ENCODE assay signal across 9 mouse cellular contexts in the genomic region with DNA sequence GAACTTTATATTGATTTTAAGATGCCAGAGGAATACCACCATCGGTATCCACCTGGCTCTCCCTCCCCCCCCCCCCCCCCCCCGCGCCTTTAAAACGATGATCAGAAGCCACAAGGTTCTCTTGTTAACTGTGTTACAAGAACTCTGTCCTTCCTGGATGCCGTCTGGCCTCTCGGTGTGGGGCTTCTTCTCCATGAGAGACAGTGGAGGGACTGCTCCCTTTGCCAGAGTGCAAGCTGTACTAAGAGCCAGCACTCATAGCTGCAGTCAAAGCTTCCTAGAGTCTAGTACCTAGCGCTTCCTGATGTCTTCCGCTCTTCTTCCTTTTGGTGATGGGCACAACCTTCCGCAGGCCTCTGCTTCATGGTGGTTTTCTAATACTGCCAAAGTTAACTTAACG.
"Had no signal": no experiment of that assay in that cellular context is flagged by ENCODE, and none has a peak within 500 bp of the region (broad histone marks: within the 10 kb centered on the region; RNA-seq: fewer than 3 reads in every experiment).

No protein-coding gene starts in this region.

- DNase-seq: liver; right cerebral cortex, postnatal 14 days; thymus, adult 2 months; thymus, postnatal 36 days had no signal

- H3K9me3 ChIP-seq: kidney, embryonic 15.5 days; neural tube, embryonic 12.5 days; stomach, embryonic 15.5 days had no signal

- H3K4me1 ChIP-seq: kidney, embryonic 15.5 days; neural tube, embryonic 12.5 days; stomach, embryonic 15.5 days had no signal

- H3K4me2 ChIP-seq: kidney, embryonic 15.5 days; neural tube, embryonic 12.5 days; stomach, embryonic 15.5 days had no signal

- H3K4me3 ChIP-seq: kidney, embryonic 15.5 days; left cerebral cortex, adult 2 months; neural tube, embryonic 12.5 days; stomach, embryonic 15.5 days had no signal

- H3K36me3 ChIP-seq: stomach, embryonic 15.5 days had no signal

- H3K27me3 ChIP-seq: kidney, embryonic 15.5 days; neural tube, embryonic 12.5 days; stomach, embryonic 15.5 days had no signal

- H3K27ac ChIP-seq: kidney, embryonic 15.5 days; left cerebral cortex, adult 2 months; liver, embryonic 14.5 days; neural tube, embryonic 12.5 days; stomach, embryonic 15.5 days had no signal

- H3K9ac ChIP-seq: kidney, embryonic 15.5 days; liver, embryonic 14.5 days; neural tube, embryonic 12.5 days; stomach, embryonic 15.5 days had no signal
